Mouse (Mus musculus) fat pad, adult 2 months (tissue): ENCODE results near the gene Mei1.

Source experiments
- DNase-seq: peaks from one replicate; pipeline ENCODE4 v3.0.0-alpha.2; 2011; ENCODE audit warnings: low read depth, low spot score; ENCODE audit errors: extremely low read depth

Mei1 gene

GRCm38 (mm10) chr15:82150042-82150441 is 80.2 kb downstream of the Mei1 start:
- DNase-seq = no peak

GRCm38 (mm10) chr15:82151176-82151575 is 81.4 kb downstream of the Mei1 start:
- DNase-seq = no peak

- DNase-seq = no peak
Observed at GRCm38 (mm10) chr15:82152022-82152421, 82.2 kb downstream of the Mei1 start.

- peak; percentile 90 for DNase-seq
Observed at GRCm38 (mm10) chr15:82152435-82152834, 82.6 kb downstream of the Mei1 start.

- no peak for DNase-seq
Observed at GRCm38 (mm10) chr15:82156298-82156697, 86.5 kb downstream of the Mei1 start.

GRCm38 (mm10) chr15:82156902-82157301 is 87.1 kb downstream of the Mei1 start:
- no peak for DNase-seq

- DNase-seq = no peak
Observed at GRCm38 (mm10) chr15:82158243-82159035, 88.6 kb downstream of the Mei1 start.

- no peak for DNase-seq
Observed at GRCm38 (mm10) chr15:82159471-82159870, 89.7 kb downstream of the Mei1 start.

- DNase-seq = peak; percentile 97
Observed at GRCm38 (mm10) chr15:82160731-82161640, 91.2 kb downstream of the Mei1 start.

GRCm38 (mm10) chr15:82161965-82162600 is 92.3 kb downstream of the Mei1 start:
- DNase-seq = no peak

GRCm38 (mm10) chr15:82163356-82164060 is 93.7 kb downstream of the Mei1 start:
- no peak for DNase-seq

- DNase-seq = no peak
Observed at GRCm38 (mm10) chr15:82164061-82164399, 94.2 kb downstream of the Mei1 start.

- no peak for DNase-seq
Observed at GRCm38 (mm10) chr15:82164496-82164895, 94.7 kb downstream of the Mei1 start.

GRCm38 (mm10) chr15:82165332-82166239 is 95.8 kb downstream of the Mei1 start:
- DNase-seq = no peak

- DNase-seq = no peak
Observed at GRCm38 (mm10) chr15:82166240-82167100, 96.7 kb downstream of the Mei1 start.

GRCm38 (mm10) chr15:82167201-82168168 is 97.7 kb downstream of the Mei1 start:
- peak; percentile 68 for DNase-seq

- no peak for DNase-seq
Observed at GRCm38 (mm10) chr15:82169671-82170070, 99.9 kb downstream of the Mei1 start.
